Mouse (Mus musculus) myocyte (in vitro differentiated cells): ENCODE data around the gene Myom1.

Source experiments
- CEBPB ChIP-seq: IDR thresholded peaks from 2 replicates; pipeline ENCODE4 v1.6.1; 2011; ENCODE audit warnings: mild to moderate bottlenecking, moderate library complexity; ENCODE audit not compliant: poor library complexity, insufficient read depth, severe bottlenecking
- E2F4 ChIP-seq: IDR thresholded peaks from one replicate; pipeline ENCODE4 v1.6.1; 2011; ENCODE audit warnings: mild to moderate bottlenecking, control low read depth, moderate library complexity; ENCODE audit not compliant: insufficient read depth
- MAX ChIP-seq: IDR thresholded peaks from one replicate; pipeline ENCODE4 v1.6.1; 2011; ENCODE audit warnings: low read depth, mild to moderate bottlenecking, control low read depth
- MYOD1 ChIP-seq, 3 experiments: IDR thresholded peaks; one replicate each; pipeline ENCODE4 v1.6.1; 2011; ENCODE audit warnings: control low read depth in 2 of 3, low read depth in 2 of 3, mild to moderate bottlenecking in 2 of 3, moderate library complexity in 1 of 3; ENCODE audit not compliant: insufficient read length in 2 of 3, control insufficient read depth in 1 of 3
- MYOG ChIP-seq, 3 experiments: IDR thresholded peaks; one replicate each; pipeline ENCODE4 v1.6.1; 2011; ENCODE audit warnings: control low read depth in 2 of 3, low read depth in 2 of 3, mild to moderate bottlenecking in 2 of 3; ENCODE audit not compliant: insufficient read length in 2 of 3, control insufficient read depth in 1 of 3, insufficient read depth in 1 of 3
- POLR2A ChIP-seq: IDR thresholded peaks from one replicate; pipeline ENCODE4 v1.6.1; 2011; ENCODE audit warnings: low read depth, mild to moderate bottlenecking, control low read depth, moderate library complexity; ENCODE audit not compliant: insufficient read length
- POLR2AphosphoS2 ChIP-seq: IDR thresholded peaks from one replicate; pipeline ENCODE4 v1.6.1; 2011; ENCODE audit warnings: low read depth, control low read depth; ENCODE audit not compliant: insufficient read length
- REST ChIP-seq: IDR thresholded peaks from one replicate; pipeline ENCODE4 v1.6.1; 2011; ENCODE audit warnings: mild to moderate bottlenecking, control low read depth, moderate library complexity; ENCODE audit not compliant: insufficient read depth, insufficient read length
- SRF ChIP-seq: IDR thresholded peaks from one replicate; pipeline ENCODE4 v1.6.1; 2011; ENCODE audit warnings: low read depth; ENCODE audit not compliant: control insufficient read depth, insufficient read length
- TCF12 ChIP-seq: IDR thresholded peaks from one replicate; pipeline ENCODE4 v1.6.1; 2011; ENCODE audit warnings: mild to moderate bottlenecking, control low read depth; ENCODE audit not compliant: poor library complexity, insufficient read depth, severe bottlenecking
- TCF3 ChIP-seq: IDR thresholded peaks from one replicate; pipeline ENCODE4 v1.6.1; 2011; ENCODE audit warnings: low read depth, control low read depth; ENCODE audit not compliant: insufficient read length
- USF1 ChIP-seq: IDR thresholded peaks from one replicate; pipeline ENCODE4 v1.6.1; 2011; ENCODE audit warnings: low read depth, mild to moderate bottlenecking, control low read depth, moderate library complexity

DNA sequence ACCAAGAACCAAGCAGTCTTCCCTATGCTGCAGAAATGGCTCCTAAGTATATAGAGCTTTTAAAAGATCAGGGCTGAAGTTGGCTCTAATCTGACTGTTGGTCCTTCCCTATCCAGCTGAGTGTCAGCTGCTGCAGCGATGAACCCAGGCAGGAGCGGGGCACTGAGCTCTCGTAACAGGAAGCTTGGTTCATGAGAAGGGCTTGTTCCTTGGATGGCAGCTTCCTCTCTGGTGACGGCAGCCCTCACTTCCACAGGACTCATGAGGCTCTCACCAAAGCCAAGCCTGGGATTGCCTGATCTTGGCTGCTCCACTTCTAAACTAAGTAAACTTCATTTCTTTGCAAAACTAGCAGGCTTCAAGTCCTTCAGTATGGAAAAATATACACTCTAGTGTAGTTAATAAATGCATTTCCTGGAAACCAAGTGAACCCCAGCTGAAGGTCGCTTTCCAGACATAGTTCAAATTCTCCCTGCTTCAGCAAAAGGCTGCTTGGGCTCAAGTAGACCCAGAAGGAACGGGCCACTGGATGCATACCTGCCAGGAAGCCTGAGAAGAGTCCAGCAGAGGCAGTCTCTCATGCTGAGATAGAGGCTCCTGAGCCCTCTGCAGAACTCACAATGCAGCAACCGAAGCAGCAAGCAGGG lies 125.2 kb downstream of the Myom1 start:
- no peak for TF ChIP-seq POLR2A
- no peak for TF ChIP-seq MAX
- TF ChIP-seq MYOD1 (IDR thresholded peaks at IDR 0.05; ENCODE audit: control insufficient read depth in 1 of 3, insufficient read length in 2 of 3, low read depth in 2 of 3) = no peak
- TF ChIP-seq SRF = no peak
- no peak for TF ChIP-seq POLR2AphosphoS2
- TF ChIP-seq USF1 = no peak
- TF ChIP-seq REST = no peak
- no peak for TF ChIP-seq TCF12
- no peak for TF ChIP-seq MYOG (IDR thresholded peaks at IDR 0.05; ENCODE audit: control insufficient read depth in 1 of 3, insufficient read depth in 1 of 3, insufficient read length in 2 of 3, low read depth in 2 of 3)
- no peak for TF ChIP-seq CEBPB
- no peak for TF ChIP-seq TCF3
- TF ChIP-seq E2F4 = no peak
